Mouse (Mus musculus): ENCODE data around the gene Mdk. TPM values are rescaled to one million over a fixed set of nuclear protein-coding genes. Genes with fewer than 3 reads are reported as not detected.

The Mdk gene
- total and polyA plus RNA-seq, 2 experiments = 0.56 TPM; not detected in 1

DNA sequence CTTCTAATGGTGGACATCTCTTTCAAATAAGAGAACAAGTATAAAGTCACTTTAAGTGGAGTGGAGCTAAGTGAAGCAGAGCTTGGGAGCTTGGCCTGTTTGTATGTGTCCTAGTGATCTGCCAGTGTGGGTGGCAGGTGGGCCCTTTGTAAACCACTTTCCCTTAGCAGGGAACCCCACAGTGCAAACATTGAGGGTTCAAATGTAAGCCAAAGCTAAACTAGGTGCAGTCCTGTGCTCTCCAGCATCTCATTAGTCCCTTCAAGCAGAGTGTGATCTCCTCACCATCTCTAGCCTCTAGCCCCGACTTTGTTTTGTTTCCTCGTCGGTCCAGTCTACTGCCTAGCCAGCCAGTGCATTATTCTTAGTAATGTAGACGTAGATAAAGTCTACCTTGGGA lies 47.5 kb downstream of the Mdk start:
- no peak for TF ChIP-seq POLR2A (IDR thresholded peaks at IDR 0.05; ENCODE audit: extremely low read depth, insufficient read depth, low read length)
- no peak for DNase-seq (ENCODE audit: extremely low read depth, low read depth, low spot score)
- no peaks in the 10 kb centered on the region; the same call in 1 of the 2 replicates for H3K4me1 ChIP-seq (ENCODE audit: control insufficient read depth, insufficient read depth, low read length)
- peaks cover 29% of the 10 kb centered on the region for H3K36me3 ChIP-seq (ENCODE audit: control insufficient read depth, insufficient read depth, low read length)
- 73% methylated on average over 4 of the region's 4 CpGs for whole genome bisulfite sequencing
- no peaks in the 10 kb centered on the region for H3K27me3 ChIP-seq (ENCODE audit: control insufficient read depth, insufficient read depth, low read length)
- H3K4me3 ChIP-seq (ENCODE audit: insufficient read depth, low read depth, low read length) = no peak overlapping the region
- H3K27ac ChIP-seq (replicated peaks; ENCODE audit: insufficient read depth, low read depth, low read length) = no peak overlapping the region
- H3K9ac ChIP-seq (ENCODE audit: low read depth, low read length) = no peak overlapping the region
- H3K79me2 ChIP-seq (ENCODE audit: control insufficient read depth, insufficient read depth, low read length) = no peaks in the 10 kb centered on the region; the same call in 1 of the 2 replicates

DNA sequence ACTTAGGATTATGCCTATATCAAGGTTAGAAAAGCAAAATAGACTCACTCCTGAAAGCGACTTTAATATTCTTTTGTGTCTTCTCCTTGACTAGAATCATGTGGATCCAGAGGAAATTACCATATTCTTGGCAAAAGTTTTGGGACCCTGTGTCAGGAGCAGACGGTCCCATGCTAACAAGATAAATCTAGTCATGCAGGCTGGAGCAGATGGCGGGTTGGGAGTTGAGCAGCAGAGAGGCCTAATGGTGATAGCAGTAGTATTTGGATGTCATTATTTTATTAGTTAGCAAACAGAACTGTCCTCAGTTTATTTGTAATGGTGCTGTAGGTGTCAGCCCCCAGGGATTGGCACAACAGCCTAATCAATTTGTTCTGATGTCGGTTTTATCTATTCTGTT lies 48.1 kb downstream of the Mdk start:
- no peaks in the 10 kb centered on the region; the same call in 1 of the 2 replicates for H3K4me1 ChIP-seq (ENCODE audit: control insufficient read depth, insufficient read depth, low read length)
- H3K9ac ChIP-seq (ENCODE audit: low read depth, low read length) = no peak overlapping the region
- no peak overlapping the region for H3K4me3 ChIP-seq (ENCODE audit: insufficient read depth, low read depth, low read length)
- no peaks in the 10 kb centered on the region; the same call in 1 of the 2 replicates for H3K79me2 ChIP-seq (ENCODE audit: control insufficient read depth, insufficient read depth, low read length)
- WGBS = 76% methylated on average over 4 of the region's 4 CpGs
- no peak for DNase-seq (ENCODE audit: extremely low read depth, low read depth, low spot score)
- no peaks in the 10 kb centered on the region for H3K27me3 ChIP-seq (ENCODE audit: control insufficient read depth, insufficient read depth, low read length)
- no peak for TF ChIP-seq CTCF (IDR thresholded peaks at IDR 0.05; ENCODE audit: low read depth, low read length)
- TF ChIP-seq POLR2A (IDR thresholded peaks at IDR 0.05; ENCODE audit: extremely low read depth, insufficient read depth, low read length) = no peak
- H3K36me3 ChIP-seq (ENCODE audit: control insufficient read depth, insufficient read depth, low read length) = peaks cover 26% of the 10 kb centered on the region
- H3K27ac ChIP-seq (replicated peaks; ENCODE audit: insufficient read depth, low read depth, low read length) = no peak overlapping the region

Other genes starting within 250 kb of the Mdk start
- 10.3 and 14.8 TPM in 2 replicates for gene Atg13, start 221.7 kb downstream of the Mdk start, total RNA-seq (2014; rRNA removed)
- 27.5 and 33.6 TPM in 2 replicates for gene Atg13, start 221.7 kb downstream of the Mdk start, polyA plus RNA-seq (2012; rRNA removed)
- 19.5 and 22.8 TPM in 2 replicates for gene Harbi1, start 221.4 kb downstream of the Mdk start, total RNA-seq (2014; rRNA removed)
- 5.0 and 6.6 TPM in 2 replicates for gene Harbi1, start 221.4 kb downstream of the Mdk start, polyA plus RNA-seq (2012; rRNA removed)
- gene Ambra1, start 202.2 kb downstream of the Mdk start, total RNA-seq (2014; rRNA removed) = 11.3 and 12.4 TPM in 2 replicates
- 10.4 and 11.0 TPM in 2 replicates for gene Ambra1, start 202.2 kb downstream of the Mdk start, polyA plus RNA-seq (2012; rRNA removed)
- 0.13 TPM in 1 of 2 replicates, not detected in the other for gene Chrm4, start 5.0 kb downstream of the Mdk start, total RNA-seq (2014; rRNA removed)
- gene Chrm4, start 5.0 kb downstream of the Mdk start, polyA plus RNA-seq (2012; rRNA removed) = not detected in 2 replicates
- gene Gm9821, start 13.4 kb upstream of the Mdk start, total RNA-seq (2014; rRNA removed) = not detected in 2 replicates
- gene Gm9821, start 13.4 kb upstream of the Mdk start, polyA plus RNA-seq (2012; rRNA removed) = not detected in 2 replicates
- 13.2 and 23.6 TPM in 2 replicates for gene Dgkz, start 43.6 kb upstream of the Mdk start, total RNA-seq (2014; rRNA removed)
- gene Dgkz, start 43.6 kb upstream of the Mdk start, polyA plus RNA-seq (2012; rRNA removed) = 43.2 and 59.5 TPM in 2 replicates
- 0.18 and 0.20 TPM in 2 replicates for gene Creb3l1, start 92.2 kb upstream of the Mdk start, total RNA-seq (2014; rRNA removed)
- gene Creb3l1, start 92.2 kb upstream of the Mdk start, polyA plus RNA-seq (2012; rRNA removed) = 0.40 and 0.68 TPM in 2 replicates
- gene Phf21a, start 160.8 kb upstream of the Mdk start, total RNA-seq (2014; rRNA removed) = 14.5 and 14.8 TPM in 2 replicates
- gene Phf21a, start 160.8 kb upstream of the Mdk start, polyA plus RNA-seq (2012; rRNA removed) = 8.3 and 11.4 TPM in 2 replicates